Mouse (Mus musculus) heart, postnatal 0 days (tissue): ENCODE measurements at regions not wholly inside any gene's neighbourhood (a gene's known extent, or its start where the extent isn't known, plus 50 kb on each side); places are given as distances from the start of the nearest gene placed in this dataset.

Experiments used
- CTCF ChIP-seq: IDR thresholded peaks from 2 replicates; pipeline ENCODE4 v1.5.1; 2016; ENCODE audit warnings: antibody characterized with exemption, control low read depth, low read depth
- EP300 ChIP-seq: IDR thresholded peaks from 2 replicates; pipeline ENCODE4 v1.6.1; 2016; ENCODE audit warnings: antibody characterized with exemption, low read depth

DNA sequence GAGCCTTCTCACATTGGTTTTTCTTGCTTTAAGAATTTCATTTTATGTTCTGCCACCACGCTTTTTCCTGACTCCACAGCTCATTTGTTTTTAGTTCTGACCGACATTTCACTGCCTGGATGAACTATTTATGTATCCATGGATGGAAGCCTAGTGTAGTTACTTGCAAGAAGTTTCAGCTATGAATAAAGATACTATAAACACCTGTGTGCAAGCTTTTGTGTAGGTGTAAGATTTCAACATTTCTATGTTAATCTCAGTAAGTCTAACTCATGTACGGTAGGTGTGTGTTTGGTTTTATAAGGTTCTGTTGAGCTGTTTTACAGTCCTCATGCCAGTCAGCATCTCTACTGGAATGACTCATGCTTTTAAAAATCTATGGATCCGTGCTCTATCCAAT is 656.9 kb upstream of the Ptbp2 start:
- TF ChIP-seq CTCF: no peak
- TF ChIP-seq EP300: no peak
